Mouse (Mus musculus) cerebellum, adult 18-20 months (tissue): ENCODE measurements at regions not wholly inside any gene's neighbourhood (a gene's known extent, or its start where the extent isn't known, plus 50 kb on each side); places are given as distances from the start of the nearest gene placed in this dataset.
A peak's percentile ranks its signal among the peaks of the same experiment; 100 is the strongest.

ENCODE experiments used
- DNase-seq, 2 experiments: peaks; one replicate each; pipeline ENCODE4 v3.0.0; 2021

GRCm38 (mm10) chr12:106912782-106913181 lies 575.6 kb upstream of the 3110018I06Rik start:
- no peak for DNase-seq

DNA sequence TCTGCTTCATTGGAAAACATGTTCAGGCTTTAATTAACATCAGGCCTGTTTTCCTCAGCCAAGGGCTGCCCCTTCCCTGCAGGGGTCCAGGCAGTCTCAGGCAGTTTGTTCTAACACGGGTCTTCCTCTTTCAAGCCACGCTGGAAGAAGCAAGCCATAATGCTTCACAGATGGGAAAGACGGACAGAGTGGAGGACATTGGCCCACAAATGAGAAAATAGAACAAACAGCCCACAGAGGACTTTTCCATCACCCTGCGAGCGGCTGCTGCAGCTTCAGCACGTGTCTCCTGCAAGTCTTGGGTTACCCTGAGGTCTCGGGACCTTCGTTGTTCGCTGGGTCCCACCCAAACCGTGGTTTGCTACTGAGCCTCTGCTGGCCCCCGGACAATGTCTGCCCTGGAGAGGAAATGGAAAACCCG lies 565.9 kb upstream of the 3110018I06Rik start:
- no peak for DNase-seq

DNA sequence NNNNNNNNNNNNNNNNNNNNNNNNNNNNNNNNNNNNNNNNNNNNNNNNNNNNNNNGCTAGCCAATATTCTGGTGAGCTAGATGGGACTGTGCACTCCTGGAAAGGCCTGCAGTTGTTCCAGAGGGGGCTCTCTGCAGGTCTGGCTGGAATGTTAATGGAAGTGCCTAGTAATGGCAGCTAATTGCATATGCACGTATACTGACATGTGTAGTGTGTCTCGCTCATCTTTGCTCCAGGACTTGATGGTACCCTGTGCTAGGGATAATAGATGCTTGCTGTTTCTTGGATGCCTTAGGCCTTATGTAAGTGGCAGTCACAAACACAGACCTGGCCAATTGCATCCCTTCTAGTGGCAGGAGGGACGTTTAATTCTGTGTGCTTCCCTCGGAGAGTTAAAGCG lies 560.0 kb upstream of the 3110018I06Rik start:
- no peak for DNase-seq

GRCm38 (mm10) chr12:106929161-106929560 lies 559.3 kb upstream of the 3110018I06Rik start:
- no peak for DNase-seq

DNA sequence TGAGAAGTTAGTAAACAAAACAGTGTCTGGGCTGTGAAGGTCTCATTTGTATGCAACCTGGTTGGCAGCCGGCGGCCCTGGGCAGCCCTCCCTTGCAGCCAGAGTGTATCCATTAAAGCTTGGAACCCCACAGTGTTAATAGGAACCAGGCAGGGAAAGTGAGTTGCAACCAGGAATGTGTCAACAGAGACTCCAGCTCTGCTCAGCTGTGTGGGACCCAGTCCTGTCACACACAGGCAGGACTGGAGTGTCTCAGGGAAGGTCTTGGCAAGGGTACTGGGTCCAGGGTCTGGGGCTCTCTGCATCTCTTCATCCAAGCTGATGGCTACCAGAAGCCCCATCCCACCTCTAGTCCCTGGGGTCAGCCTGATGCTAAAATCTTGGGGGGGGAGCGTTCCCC lies 556.8 kb upstream of the 3110018I06Rik start:
- no peak for DNase-seq

DNA sequence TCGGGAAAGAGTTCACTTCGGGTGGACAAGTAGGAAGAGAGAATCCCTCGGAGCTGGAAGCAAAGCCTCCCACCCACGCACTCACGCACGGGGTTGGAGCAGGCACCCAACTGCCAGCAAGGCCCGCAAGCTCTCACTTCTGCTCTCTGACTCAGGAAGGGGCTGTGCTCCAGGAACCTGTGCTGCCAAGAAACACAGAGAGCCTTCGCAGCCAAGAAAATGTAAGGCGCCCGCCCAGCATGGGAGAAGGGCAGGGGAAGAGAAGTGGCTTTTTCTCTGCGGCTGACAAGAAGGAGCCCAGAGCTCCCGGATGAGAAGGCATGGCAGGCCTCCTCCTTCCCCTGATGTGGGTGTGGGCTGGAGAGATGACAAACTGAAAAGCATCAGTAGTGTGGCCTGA lies 549.1 kb upstream of the 3110018I06Rik start:
- peak; percentile 48 to 60 for DNase-seq

- no peak for DNase-seq
These were observed 544.6 kb upstream of the 3110018I06Rik start for GRCm38 (mm10) chr12:106943874-106944273.

DNA sequence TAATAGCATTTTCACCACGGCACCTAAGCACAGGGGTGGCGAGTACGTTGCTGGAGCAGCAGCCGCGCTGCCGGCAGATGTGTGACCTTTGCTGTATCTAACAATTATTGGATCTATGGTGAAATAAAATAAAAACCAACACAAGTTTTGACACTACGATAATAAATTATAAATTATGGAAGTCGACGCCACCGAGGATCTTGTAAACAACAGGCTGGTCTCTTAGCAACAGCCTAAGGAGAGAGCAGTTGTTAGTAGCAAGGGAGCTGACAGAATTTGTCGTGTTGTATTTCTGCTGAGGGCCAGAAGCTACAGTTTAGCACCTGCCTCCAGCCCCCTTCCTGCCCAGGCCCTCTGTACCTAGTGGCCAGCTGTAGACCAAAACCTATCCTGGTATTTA lies 535.8 kb upstream of the 3110018I06Rik start:
- no peak for DNase-seq

DNA sequence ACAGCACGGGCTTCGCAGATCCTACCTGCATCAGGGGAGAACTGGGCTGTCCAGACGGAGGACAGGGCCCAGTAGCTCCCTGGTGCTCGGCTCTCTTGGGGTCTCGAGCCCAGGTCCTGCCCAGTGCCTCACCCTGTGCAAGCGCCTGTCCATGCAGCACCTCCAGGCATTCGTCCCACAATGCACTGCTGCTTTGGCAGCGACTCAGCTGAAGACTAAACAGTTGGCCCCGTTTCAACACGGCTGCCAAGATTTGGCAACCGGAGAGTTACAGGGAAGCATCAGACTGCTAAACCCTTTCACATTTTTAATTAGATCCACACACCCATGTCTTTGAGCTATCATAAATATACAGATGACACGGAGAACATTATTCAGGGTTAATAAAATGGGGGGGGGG lies 532.7 kb upstream of the 3110018I06Rik start:
- peak; percentile 79 to 82 for DNase-seq

GRCm38 (mm10) chr12:106956266-106956665 lies 532.2 kb upstream of the 3110018I06Rik start:
- peak; percentile 8 to 14 for DNase-seq

GRCm38 (mm10) chr12:106961991-106962390 lies 526.4 kb upstream of the 3110018I06Rik start:
- no peak for DNase-seq

DNA sequence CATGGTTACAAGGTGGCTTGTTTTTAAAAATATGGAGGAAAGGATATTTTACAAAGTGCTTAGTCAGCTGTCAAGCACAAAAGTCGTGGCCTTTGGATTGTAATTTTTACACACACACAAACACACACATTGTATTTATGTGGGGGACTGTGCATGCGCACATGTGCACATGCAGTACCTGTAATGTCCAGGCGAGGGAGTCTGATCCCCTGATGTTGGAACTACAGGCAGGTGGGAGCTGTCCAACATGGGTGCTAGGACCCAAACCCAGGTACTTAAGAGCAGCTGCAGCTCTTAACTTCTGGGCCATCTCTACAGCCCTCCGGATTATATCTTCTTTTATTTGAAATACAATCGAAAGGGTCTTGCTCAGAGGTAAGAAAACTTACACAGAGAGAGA lies 524.7 kb upstream of the 3110018I06Rik start:
- DNase-seq: no peak

DNA sequence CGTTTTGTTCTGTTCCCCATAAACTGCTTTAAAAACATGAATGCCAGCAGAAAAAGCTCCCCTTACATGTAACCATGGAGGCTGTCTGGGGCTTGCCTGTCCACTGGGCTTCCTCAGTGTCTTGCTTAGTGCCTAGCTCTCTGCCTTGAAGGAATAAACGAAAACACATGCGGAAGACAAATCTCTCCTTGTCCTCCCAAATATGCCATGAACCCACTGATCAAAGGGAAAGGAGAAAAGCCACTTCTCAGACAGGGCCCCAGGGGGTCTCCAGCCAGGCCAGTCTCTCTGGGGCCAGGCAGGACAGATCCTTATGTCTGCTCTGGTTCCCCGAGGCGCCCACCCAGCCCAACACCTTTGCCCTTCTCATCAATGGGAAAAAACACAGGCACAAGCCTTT lies 518.6 kb upstream of the 3110018I06Rik start:
- no peak for DNase-seq

- no peak for DNase-seq
These were observed 496.0 kb upstream of the 3110018I06Rik start for GRCm38 (mm10) chr12:106992421-106992820.

DNA sequence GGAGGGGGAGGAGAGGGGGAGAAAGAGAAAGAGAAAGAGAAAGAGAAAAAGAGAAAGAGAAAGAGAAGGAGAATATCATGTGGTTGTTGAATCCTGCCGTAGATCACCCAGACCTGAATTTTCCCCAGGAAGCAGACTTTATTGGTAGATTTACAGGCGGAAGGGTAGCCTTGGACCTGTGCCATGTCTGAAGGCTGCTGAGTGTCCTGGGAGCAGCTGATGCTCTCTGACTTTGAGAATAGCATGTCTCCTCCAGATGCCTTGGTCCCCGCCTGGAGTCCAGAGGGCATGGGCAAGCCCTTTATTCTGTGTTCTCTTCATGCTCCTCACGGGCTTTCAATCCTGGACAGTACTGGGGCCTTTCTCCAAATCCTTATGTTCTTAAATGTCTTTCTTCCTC lies 495.4 kb upstream of the 3110018I06Rik start:
- no peak for DNase-seq

GRCm38 (mm10) chr12:107010995-107011786 lies 477.2 kb upstream of the 3110018I06Rik start:
- no peak for DNase-seq

- no peak for DNase-seq
These were observed 471.6 kb upstream of the 3110018I06Rik start for GRCm38 (mm10) chr12:107016801-107017200.

- no peak for DNase-seq
These were observed 466.6 kb upstream of the 3110018I06Rik start for GRCm38 (mm10) chr12:107021806-107022205.

- no peak for DNase-seq
These were observed 461.6 kb upstream of the 3110018I06Rik start for GRCm38 (mm10) chr12:107026821-107027220.

GRCm38 (mm10) chr12:107027842-107028549 lies 460.4 kb upstream of the 3110018I06Rik start:
- DNase-seq: no peak

DNA sequence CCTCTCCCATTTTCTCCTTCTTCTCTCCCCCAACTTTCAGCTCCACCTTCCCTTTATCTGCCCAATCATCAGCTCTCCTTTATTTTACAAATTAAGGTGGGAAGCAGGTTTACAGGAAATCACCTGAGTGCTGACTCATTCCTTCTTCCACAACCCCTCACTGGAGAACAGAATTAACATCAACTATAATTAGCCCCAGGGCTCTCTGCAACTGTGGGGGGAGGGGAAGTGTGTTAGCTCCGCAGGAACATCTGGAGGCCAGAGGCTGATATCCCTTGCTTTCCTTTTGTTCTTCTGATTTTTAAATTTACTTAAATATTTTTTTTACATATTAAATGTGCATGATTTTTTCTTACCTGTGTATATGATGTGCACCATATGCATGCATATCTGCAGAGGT lies 459.4 kb upstream of the 3110018I06Rik start:
- no peak for DNase-seq

DNA sequence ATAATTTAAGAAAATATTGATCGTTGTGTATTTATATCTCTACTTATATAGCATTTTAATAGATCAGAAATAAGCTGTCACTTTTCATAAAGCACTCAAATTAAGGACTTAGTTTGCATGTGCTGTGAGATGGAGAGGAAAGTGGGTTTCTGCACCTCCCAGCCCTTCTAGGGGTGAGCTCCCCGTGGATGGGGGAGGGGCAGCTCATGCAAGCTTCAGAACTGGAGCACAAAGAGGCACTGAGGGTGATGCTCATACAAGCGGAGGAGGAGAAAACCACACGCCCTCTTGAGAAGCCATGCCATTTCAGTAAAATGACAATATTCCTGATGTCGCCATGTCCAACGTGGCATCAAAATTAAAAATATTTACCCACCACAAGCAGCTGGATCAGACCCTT lies 452.1 kb upstream of the 3110018I06Rik start:
- no peak for DNase-seq

- no peak for DNase-seq
These were observed 446.3 kb upstream of the 3110018I06Rik start for GRCm38 (mm10) chr12:107041927-107042652.

DNA sequence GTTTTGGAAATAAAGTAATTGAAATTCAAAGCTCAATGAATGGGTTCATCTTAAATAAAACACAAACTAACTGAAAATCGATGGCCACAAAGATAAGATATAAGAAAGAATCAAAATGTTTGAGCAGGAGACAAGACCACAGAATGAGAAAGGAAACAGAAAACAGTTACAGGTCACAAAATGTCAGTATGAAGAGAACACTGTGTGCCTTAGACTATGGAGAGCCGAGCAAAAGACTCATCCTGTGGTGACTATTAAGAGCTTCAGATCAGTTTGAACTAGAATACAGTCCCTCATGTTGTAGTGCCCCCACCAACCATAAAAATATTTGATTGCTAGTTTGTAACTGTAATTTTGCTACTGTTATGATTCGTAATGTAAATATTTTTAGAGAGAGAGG lies 441.9 kb upstream of the 3110018I06Rik start:
- no peak for DNase-seq
